Mouse (Mus musculus) heart, adult 11 months (tissue): ENCODE measurements around the gene Lao1.
"Not testable (repeated sequence)": the region's sequence is repeated elsewhere in the genome, so short reads cannot be mapped to it uniquely, and the experiment has no call there.

ENCODE experiments used
- DNase-seq: peaks from one replicate; pipeline ENCODE4 v3.0.0; 2022

The Lao1 gene

DNA sequence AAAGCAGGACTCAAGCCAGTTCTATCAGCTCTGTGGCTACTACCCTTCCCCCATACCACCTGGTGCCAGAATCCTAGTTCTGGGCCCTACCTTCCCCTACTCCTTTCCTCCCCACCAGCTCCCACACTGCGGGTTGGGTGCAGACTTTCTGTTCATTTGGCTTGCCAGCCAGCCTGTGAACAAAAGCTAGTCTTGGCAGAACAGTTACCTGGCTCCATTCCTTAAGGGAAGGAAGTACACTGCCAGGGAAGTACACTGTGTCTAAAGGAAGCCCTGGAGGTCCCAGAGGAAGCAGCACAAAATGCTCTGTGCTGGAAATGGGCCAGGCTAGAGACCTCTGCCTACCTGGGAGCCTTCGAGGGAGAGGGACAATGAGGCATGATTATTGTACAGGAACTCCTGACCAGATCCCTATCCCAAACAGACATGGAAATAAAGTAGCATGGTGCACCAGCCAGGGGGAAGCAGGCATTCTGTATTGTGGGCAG lies at the start of gene Lao1:
Gene Lao1, plus strand, starts transcription at position 438 of the 488 bp plus-strand sequence.
- DNase-seq, result peak; percentile 98

- not testable (repeated sequence) for DNase-seq
Measured at GRCm38 (mm10) chr4:118917365-118917764, 44.0 kb upstream of the Lao1 start, which contains the start of gene Olfr1329. Gene Olfr1329, minus strand, starts transcription at chr4:118917465.

GRCm38 (mm10) chr4:118931326-118931725 lies 30.1 kb upstream of the Lao1 start:
- not testable (repeated sequence) for DNase-seq

DNA sequence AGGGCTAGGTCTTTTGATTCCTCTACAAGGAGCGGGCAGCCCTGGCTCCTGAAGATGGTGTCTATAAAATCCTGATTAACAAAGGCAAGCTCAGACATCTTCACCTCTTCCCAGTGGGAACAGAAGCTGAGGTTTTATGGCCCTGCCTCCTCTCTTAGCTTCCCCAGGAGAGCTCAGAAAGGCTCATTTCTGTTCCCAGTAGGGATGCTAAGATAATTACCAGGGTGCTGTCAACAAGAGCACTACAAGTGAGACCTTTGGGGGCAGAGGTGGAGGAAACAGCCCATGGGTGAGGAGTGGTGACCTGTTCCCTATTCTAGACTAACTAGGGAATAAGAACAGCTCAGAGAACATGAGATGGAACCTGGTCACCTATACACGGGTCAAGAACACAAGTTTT lies 22.9 kb upstream of the Lao1 start, which contains the start of gene Olfr1328:
Gene Olfr1328, minus strand, starts transcription at position 101 of the 400 bp plus-strand sequence.
- DNase-seq, result no peak

GRCm38 (mm10) chr4:118958812-118959211 lies 2.6 kb upstream of the Lao1 start:
- DNase-seq, result peak; percentile 51

GRCm38 (mm10) chr4:118967711-118968110 lies 6.3 kb downstream of the Lao1 start:
- DNase-seq, result peak; percentile 84

- peak; percentile 78 for DNase-seq
Measured at GRCm38 (mm10) chr4:118973281-118973680, 11.9 kb downstream of the Lao1 start.

DNA sequence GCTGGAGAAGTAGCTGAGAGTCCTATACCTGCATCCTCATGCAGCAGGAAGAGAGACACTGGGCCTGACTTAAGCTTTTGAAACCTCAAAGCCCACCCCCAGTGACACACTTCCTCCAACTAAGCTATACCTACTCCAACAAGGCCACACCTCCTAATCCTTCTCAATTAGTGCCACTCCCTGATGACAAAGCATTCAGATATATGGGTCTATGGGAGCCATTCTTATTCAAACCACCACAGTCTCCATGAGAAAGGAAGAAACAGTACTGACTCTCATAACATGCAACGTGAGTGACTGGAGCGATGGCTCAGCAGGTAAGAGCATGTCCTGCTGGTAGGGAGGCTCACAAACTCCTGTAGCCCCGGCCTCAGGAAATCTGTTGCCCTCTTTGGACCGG lies 23.9 kb downstream of the Lao1 start:
- DNase-seq, result no peak

DNA sequence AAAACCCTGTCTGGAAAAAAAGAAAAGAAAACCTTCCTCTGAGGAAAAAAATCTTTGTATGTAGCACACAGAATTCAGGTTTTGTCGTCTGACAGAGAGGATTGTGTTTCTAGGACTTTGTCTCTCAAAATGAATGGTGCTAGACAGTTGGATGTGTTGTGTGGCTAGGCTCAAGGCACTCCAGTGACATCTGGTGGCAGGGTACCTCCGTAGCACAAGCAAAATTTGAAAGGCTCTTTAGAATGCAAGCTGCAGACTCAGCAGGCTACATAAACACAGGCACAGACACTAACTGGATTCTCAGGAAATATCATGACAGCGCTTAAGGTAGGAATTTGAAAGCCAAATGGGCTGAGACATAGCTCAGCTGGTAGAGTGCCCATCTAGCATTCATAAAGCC lies 27.2 kb downstream of the Lao1 start:
- no peak for DNase-seq

DNA sequence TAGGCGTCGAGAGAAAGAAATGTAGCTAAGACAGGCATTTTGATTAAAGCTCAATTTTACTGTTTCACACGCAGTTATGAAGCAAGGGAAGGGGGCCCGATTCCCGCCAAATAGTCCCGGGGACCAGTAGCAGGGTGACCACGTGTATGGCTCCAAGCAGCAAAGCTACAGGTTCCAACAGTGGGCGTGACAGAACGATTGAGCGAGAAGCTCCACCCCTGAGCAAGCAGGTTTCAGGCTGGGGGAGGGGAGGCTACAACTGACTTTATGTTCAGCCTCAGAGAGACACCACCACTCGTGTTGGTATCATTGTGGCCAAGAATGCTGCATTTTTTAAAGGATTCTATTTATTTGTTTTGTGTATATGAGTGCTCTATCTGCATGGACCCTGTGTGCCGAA lies 28.0 kb downstream of the Lao1 start:
- DNase-seq, result no peak

GRCm38 (mm10) chr4:118991797-118992196 lies 30.4 kb downstream of the Lao1 start:
- no peak for DNase-seq

DNA sequence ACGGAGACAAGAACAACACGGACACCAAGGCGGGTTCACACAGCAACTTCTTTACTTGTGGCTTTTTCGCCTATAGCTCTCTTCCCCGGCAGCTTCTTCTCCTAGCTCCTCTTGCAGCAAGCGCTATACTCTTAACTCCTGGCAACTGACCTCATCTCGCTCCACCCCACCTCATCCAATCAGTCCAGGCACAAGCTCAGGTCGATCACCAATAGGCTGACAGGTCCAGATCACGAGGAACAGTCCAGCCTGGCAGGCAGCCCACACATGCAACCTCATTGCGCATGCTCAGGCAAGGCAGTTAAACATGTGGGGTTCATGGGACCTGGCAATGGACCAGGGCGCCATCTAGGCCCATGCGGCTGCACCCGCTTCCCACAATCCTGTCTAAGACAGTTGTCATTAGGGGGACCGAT lies 35.8 kb downstream of the Lao1 start:
- DNase-seq, result no peak

DNA sequence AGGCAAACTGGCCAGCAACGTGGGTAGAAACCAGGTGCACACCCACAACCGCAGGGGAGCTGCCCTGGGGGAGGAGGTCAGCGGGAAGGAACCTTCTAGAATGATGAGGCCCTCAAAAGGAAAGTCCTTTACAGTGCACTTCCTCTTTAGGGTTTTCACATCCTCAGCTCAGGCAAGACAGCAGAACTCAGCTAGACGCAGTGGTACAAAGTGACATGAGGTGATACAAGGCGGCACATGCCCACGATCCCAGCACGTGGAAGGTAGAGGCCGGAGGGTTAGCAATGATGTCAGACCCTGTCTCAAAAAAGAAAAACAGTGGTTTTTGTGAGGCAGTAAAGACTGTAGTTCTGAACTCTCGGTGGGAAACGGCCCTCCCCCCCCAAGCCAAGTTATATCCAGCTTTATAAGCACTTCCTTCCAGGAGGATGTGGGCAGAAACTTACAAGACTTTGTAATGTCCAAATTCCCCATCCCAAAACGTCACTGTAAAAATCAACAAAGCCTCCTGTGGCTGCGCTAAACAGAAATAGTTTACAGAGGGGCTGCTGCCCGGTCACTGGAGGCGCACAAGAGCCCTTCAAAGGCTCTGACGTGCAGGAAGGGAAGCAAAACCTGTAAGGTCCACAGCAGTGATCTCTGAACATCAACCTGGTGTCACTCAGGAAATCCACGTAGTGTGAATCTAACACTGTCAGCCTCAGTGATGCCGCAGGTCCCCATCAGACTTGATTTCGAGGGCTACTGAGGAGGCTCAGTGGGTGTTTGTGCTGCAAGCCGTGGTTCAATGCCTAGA lies 38.5 kb downstream of the Lao1 start:
- peak; percentile 95 for DNase-seq

DNA sequence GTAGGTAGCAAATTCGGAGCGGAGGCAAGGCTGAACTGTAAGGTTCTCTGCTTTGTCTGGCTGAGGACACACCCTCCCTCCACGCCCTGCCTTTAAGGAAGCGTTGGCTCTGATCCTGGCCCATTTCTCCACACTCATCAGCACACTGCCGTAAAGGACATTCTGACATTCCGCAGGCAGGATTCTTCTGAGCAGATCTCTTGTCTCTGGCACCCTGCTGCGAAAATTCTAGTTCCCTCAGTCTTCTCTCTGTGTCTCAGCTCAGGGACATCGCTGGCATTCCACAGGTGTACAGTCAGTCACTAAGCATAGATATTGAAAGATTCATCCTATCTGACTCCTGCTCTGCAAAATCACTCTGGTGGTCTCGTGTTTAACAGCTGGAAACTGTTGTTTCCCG lies 40.3 kb downstream of the Lao1 start:
- DNase-seq, result no peak

DNA sequence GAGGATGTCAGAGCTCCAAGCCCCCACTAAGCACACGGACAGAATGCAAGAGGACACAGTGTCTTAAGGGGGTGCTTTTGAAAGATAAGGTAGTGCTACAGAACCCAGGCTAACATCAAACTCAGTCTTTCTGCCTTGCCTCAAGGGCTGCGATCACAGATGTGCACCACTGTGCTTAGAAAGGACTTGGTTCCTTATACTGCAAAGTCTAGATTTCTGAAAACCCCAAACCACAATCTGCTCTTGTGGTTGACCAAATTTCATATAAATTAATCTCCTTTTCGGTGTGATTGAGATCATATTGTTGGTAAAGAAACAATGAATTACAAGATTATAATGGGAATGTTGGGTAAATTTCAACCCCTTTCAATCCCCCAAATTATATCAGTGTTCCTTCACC lies 41.1 kb downstream of the Lao1 start:
- no peak for DNase-seq

- no peak for DNase-seq
Measured at GRCm38 (mm10) chr4:119004178-119004577, 42.8 kb downstream of the Lao1 start.

GRCm38 (mm10) chr4:119004613-119005339 lies 43.4 kb downstream of the Lao1 start:
- DNase-seq, result peak; percentile 93

DNA sequence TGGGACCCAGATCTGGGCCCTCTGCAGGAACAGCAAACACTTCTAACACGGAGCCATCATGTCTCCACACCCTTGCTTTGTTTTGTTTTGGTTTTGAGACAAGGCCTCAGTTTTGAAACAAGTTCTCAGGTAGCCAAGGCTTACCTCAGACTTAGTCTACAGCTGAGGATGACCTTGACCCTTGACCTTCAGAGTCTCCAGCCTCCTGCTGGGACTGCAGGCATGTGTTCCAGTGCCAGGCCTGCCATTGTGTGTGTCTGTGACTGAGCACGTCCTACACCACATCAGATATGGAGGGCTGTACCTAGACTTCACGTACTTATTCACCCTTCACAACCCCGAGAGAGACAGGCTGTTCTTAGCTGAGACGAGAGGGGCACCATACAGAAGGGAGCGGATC lies 46.2 kb downstream of the Lao1 start:
- DNase-seq, result no peak

- peak; percentile 95 for DNase-seq
Measured at GRCm38 (mm10) chr4:119008476-119008875, 47.1 kb downstream of the Lao1 start.

- peak; percentile 89 for DNase-seq
Measured at GRCm38 (mm10) chr4:119009814-119010213, 48.4 kb downstream of the Lao1 start.

DNA sequence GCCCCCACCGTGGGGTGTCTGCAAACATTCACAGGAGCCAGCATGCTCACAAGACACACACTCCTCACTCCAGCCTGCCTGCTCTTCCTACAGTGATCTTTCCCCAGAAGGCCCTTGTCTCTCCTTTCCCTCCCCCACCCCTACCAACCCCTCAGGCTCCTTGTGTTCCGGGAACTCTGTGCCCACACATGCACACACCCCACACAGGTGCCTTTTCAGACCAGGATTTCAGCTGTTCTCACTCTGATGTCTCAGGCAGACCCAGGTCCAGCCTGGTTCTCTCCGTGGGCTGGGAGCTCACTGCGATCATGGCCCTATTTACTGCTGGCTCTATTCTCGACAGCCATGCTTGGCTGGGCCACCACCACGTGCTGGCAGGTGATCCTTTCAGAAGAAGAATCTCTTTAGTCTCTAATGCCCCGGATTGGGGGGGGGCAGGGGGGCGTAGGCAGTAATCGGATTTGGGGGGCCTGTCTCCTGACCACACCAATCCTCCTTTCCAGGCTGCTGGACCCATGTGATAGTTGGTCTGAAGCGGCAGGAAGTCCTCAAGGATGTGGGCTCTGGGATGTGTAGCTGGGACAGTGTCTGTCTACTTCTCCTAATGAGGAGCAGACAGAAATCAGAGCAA lies 49.8 kb downstream of the Lao1 start:
- no peak for DNase-seq

- no peak for DNase-seq
Measured at GRCm38 (mm10) chr4:119013031-119013430, 51.7 kb downstream of the Lao1 start.

DNA sequence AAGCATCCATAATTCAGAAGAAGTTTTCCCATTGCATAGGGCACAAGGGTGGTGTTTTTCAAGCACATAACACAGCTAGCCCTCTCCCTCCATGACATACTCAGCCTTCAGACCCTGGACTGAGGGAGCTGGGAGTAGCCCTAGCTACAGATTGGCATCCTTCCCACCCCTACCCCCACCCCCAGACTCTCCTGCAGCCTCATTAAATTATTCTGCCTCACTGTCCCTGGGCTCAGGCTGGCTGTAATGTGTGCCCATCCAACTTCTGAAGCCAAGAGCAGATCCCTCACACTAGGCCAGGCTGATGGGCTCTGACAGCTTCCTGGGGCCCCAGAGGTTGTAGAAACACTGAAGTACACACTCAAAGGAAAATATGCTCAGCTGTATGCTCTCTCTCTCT lies 53.6 kb downstream of the Lao1 start:
- DNase-seq, result no peak
